Mouse (Mus musculus) urinary bladder, postnatal 14 days (tissue): ENCODE measurements around the gene Rab3c.

ENCODE experiments used
- DNase-seq: peaks from one replicate; pipeline ENCODE4 v3.0.0; 2021; ENCODE audit warnings: low spot score

Rab3c gene

GRCm38 (mm10) chr13:110018941-110019743 lies 261.7 kb downstream of the Rab3c start:
- no peak for DNase-seq

GRCm38 (mm10) chr13:110018431-110018901 lies 262.3 kb downstream of the Rab3c start:
- DNase-seq: peak; percentile 83

- DNase-seq: no peak
Observed at GRCm38 (mm10) chr13:110012029-110012428, 268.8 kb downstream of the Rab3c start.

- no peak for DNase-seq
Observed at GRCm38 (mm10) chr13:110010876-110011275, 269.9 kb downstream of the Rab3c start.

GRCm38 (mm10) chr13:110008539-110008938 lies 272.3 kb downstream of the Rab3c start:
- no peak for DNase-seq

GRCm38 (mm10) chr13:110006106-110006781 lies 274.6 kb downstream of the Rab3c start:
- no peak for DNase-seq
